Mouse (Mus musculus) neural tube, embryonic 15.5 days (tissue): ENCODE measurements around the gene Atg2a. TPM values are rescaled to one million over a fixed set of nuclear protein-coding genes. Genes with fewer than 3 reads are reported as not detected.

Source experiments
- ATAC-seq: fragments of 200-750 bp; cut with Nextera tagmentation; 2 replicates; pipeline ENCODE4 v1.8.0; 2017; ENCODE audit warnings: mild to moderate bottlenecking, moderate TSS enrichment, moderate library complexity; ENCODE audit not compliant: low FRiP score
- H3K27ac ChIP-seq: fragments of 300-500 bp; sonication (generic); replicated peaks from 2 replicates; pipeline ENCODE4 v1.5.1; 2015; ENCODE audit warnings: mild to moderate bottlenecking, inconsistent platforms
- H3K27me3 ChIP-seq: fragments of 300-500 bp; sonication (generic); replicated peaks from 2 replicates; pipeline ENCODE4 v1.6.1; 2015; ENCODE audit warnings: inconsistent platforms
- H3K36me3 ChIP-seq: fragments of 300-500 bp; sonication (generic); 2 replicates; pipeline ENCODE4 v1.6.1; 2015; ENCODE audit warnings: inconsistent platforms
- H3K4me1 ChIP-seq: fragments of 300-500 bp; sonication (generic); 2 replicates; pipeline ENCODE4 v1.6.1; 2015; ENCODE audit warnings: inconsistent platforms
- H3K4me2 ChIP-seq: fragments of 300-500 bp; sonication (generic); 2 replicates; pipeline ENCODE4 v1.6.1; 2015; ENCODE audit warnings: inconsistent platforms, mild to moderate bottlenecking, moderate library complexity
- H3K4me3 ChIP-seq: fragments of 300-500 bp; sonication (generic); replicated peaks from 2 replicates; pipeline ENCODE4 v1.5.1; 2015; ENCODE audit warnings: mild to moderate bottlenecking, inconsistent platforms
- H3K9ac ChIP-seq: fragments of 300-500 bp; sonication (generic); replicated peaks from 2 replicates; pipeline ENCODE4 v1.6.1; 2015; ENCODE audit warnings: mild to moderate bottlenecking, inconsistent platforms
- H3K9me3 ChIP-seq: fragments of 300-500 bp; sonication (generic); replicated peaks from 2 replicates; pipeline ENCODE4 v1.6.1; 2016; ENCODE audit warnings: inconsistent platforms
- WGBS: fragments of 180-500 bp; shearing (Covaris S2); methylation state at CpG from one replicate; pipeline ENCODE4 v1.1.7; 2015; ENCODE audit warnings: mixed read lengths; 5-methylcytosine and 5-hydroxymethylcytosine counted together
- polyA plus RNA-seq: library from polyadenylated mRNA; unstranded; fragments of >200 nt; fragmentation: Nextera tagmentation; extraction: Ambion mirVana; gene quantifications from 2 replicates; pipeline ENCODE4 v1.2.1, GENCODE M21; 2015

Gene Atg2a
- polyA plus RNA-seq, 1 experiment from 2014 or later, result 12.9 TPM

DNA sequence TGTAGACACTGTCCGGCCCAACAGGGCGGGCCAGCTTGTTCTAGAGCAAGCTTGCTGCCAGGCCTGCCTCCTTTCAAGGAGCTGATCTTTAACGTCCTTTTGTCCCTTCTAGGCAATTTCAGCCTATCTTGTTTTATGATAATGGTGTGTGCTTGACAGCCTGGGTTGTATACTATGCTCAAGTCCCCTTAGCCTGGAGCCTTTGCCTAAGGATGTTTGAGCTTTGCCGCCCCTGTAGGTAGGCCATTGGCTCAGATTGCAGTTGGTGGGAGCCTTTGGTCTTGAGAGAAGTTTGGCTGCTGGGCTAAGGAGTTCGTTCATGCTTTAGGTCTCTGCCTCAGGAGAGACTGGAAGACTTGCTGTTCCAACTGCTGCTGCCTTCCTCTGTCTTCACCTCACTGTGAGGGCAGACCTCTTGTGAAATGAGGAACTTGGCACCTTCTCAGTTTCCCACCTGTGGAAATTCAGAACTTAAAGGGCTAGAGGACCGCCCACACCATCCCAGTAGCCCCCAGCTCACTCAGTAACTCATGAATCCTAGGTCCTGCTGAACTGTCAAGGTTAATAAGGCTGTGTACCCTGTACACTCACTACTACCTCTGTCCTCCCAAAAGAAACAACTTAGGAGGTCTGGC lies 37.1 kb downstream of the Atg2a start:
- H3K4me1 ChIP-seq, result peaks cover 47% of the 10 kb centered on the region
- WGBS, result 41% methylated on average over 6 of the region's 6 CpGs
- H3K27ac ChIP-seq, result peak overlapping the region; percentile 34; the same call in 1 of the 2 replicates

DNA sequence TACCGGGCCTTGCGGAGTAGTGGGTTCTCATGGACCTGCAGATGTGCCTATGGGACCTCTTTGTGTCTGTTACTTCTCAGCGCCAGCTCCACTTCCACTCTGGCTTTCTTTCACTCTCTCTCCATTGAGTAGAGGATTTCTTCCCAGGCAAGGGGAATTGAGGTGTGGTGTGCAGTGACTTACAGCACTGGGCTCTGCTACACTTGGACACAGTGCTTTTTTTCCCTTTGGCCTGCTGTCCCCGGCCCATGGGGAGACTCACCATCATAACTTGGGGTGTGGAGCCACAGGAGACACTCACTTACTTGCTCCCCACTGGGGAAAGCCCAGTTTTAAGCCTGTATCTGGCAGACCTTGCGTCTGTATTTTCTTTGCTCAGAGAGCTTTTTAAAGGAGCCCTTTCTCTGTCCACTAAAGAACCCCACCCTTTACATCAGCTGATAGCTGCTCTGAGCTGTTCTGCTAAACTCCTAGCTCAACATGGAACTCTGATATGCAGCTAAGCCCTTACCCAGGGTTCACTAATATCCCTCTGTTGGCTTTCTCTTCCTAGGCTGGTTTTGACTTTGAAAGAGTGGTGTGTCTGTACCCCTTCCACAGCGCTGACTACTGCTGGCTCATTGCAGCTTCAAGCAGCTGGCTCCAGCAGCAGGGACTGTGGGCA lies 38.1 kb downstream of the Atg2a start:
- Histone ChIP-seq H3K27me3 (no peaks in the 10 kb centered on the region), H3K4me1 (peaks cover 47% of the 10 kb centered on the region), H3K36me3 (peaks cover 35% of the 10 kb centered on the region), H3K9ac (peak overlapping the region; percentile 86), H3K4me3 (peak overlapping the region; percentile 93), H3K9me3 (no peaks in the 10 kb centered on the region), H3K27ac (no peak overlapping the region), H3K4me2 (peak overlapping the region; percentile 98)
- 70% methylated on average over 6 of the region's 6 CpGs for WGBS
- ATAC-seq, result no peak

More for the DNA sequence above, 37.1 kb downstream of the Atg2a start:
- Histone ChIP-seq H3K4me2 (peak overlapping the region; percentile 98), H3K9ac (peak overlapping the region; percentile 86), H3K36me3 (peaks cover 31% of the 10 kb centered on the region), H3K27me3 (no peaks in the 10 kb centered on the region), H3K4me3 (peak overlapping the region; percentile 93), H3K9me3 (no peaks in the 10 kb centered on the region)
- no peak for ATAC-seq

DNA sequence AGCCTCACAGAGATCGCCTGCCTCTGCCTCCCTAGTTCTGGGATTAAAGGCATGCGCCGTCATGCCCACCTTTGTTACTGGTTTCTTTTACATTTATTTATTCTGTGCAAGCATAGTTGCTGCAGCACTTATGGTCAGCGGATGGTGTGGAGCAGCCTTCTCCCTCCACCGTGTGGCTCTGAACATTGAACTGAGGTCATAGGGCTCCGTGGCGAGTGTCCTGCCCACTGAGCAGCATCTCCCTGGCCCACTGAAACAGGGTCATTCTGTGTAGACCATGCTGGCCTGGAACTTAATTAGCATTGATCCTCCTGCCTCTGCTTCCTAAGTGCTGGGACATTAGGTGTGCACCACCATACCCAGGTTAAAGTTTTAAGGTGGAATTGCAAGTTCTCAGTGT lies 39.1 kb downstream of the Atg2a start:
- 90% methylated on average over 7 of the region's 7 CpGs for WGBS
- H3K4me1 ChIP-seq, result peaks cover 44% of the 10 kb centered on the region
- peaks cover 44% of the 10 kb centered on the region for H3K36me3 ChIP-seq
- no peak overlapping the region for H3K4me2 ChIP-seq
- no peak for ATAC-seq
- H3K9me3 ChIP-seq, result no peaks in the 10 kb centered on the region
- no peaks in the 10 kb centered on the region for H3K27me3 ChIP-seq
- no peak overlapping the region for H3K27ac ChIP-seq
- H3K9ac ChIP-seq, result no peak overlapping the region
- H3K4me3 ChIP-seq, result no peak overlapping the region

DNA sequence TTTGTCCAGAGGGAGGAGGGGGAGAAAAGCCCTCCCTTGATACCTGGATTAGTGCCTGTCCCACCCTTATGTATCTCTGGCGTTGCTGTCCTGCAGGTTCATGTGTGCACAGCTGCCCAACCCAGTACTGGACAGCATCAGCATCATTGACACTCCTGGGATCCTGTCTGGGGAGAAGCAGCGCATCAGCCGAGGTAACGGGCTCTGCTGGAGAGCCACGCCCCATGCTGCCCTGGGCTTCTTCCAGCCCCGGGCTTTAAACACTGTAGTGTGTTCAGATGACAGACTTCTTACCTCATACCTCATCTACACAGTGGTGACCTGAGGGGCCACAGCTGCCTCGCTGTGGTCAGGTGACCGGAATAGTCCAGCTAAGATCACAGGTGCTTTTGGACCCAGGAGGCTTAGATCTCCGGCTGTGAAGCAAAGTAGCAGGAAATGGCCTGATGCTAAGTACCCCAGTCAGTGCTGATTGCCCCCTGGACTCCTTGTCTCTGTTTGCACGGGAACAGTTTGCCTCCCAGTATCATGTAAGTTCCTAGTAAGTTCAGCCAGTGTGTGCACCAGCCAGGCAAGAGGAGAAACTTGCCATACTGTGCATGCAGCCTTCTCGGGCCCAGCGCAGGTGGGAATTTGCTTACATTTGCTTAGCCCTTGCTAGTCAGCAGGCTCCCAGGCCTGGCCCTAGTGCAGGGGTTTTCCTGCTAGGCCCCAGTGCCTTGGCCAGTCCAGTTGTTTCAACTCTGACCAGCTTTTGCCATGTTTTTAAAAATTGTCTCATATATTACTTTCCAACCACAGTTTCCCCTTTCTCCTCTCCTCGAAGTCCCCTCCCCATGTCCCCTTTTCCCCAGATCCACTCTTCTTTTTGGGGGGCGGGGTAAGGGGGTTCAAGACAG lies 39.9 kb downstream of the Atg2a start:
- peaks cover 52% of the 10 kb centered on the region for H3K36me3 ChIP-seq
- no peak for ATAC-seq
- 87% methylated on average over 14 of the region's 14 CpGs for WGBS

DNA sequence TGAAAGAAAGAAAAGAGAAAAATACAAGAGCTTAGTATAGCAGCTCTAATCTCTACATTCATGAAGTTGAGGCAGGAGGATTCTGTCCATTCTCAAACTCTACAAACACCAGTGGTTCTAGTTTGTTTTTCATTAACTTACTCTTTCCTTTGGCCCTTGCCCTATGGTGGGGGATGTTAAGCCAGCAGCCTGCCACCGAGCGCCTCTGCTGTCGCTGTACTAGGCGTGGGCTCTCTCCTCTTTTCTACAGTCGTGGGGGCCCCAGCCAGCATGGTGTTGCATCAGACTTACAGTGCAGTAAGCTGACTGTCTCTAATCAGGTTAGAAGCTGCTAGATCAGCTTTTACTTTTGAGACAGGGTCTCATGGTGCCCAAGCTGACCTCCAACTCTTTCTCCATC lies 41.5 kb downstream of the Atg2a start:
- Histone ChIP-seq H3K9me3 (no peaks in the 10 kb centered on the region), H3K4me2 (no peak overlapping the region), H3K9ac (no peak overlapping the region), H3K4me3 (no peak overlapping the region), H3K4me1 (peaks cover 45% of the 10 kb centered on the region), H3K36me3 (peaks cover 52% of the 10 kb centered on the region), H3K27me3 (no peaks in the 10 kb centered on the region), H3K27ac (no peak overlapping the region)
- 87% methylated on average over 5 of the region's 5 CpGs for WGBS
- no peak for ATAC-seq

More for the DNA sequence above, 39.9 kb downstream of the Atg2a start:
- no peak overlapping the region for H3K27ac ChIP-seq
- H3K4me1 ChIP-seq, result peaks cover 39% of the 10 kb centered on the region
- no peaks in the 10 kb centered on the region for H3K27me3 ChIP-seq
- H3K4me2 ChIP-seq, result no peak overlapping the region
- no peaks in the 10 kb centered on the region for H3K9me3 ChIP-seq
- H3K9ac ChIP-seq, result peak overlapping the region; percentile 3; the same call in 1 of the 2 replicates
- no peak overlapping the region for H3K4me3 ChIP-seq

DNA sequence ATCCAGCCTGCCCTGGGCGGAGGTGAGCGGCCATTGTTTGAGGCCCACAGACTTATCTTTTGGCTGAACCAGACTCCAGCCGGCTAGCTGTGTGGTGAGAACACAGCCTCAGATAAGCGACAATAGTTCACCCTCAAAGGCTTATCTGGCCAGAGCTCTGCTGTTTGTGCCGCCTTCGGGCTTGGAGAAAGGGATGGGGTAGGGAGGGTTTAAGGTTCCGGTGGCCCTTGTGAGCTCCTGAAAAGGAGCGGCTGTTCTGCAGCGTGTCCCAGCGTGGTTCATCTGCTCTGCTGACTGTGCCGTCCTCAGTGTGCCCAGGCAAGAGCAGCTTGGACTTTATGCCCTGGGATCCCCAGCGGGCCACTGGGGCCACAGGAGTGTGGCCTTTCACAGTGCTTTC lies 43.0 kb downstream of the Atg2a start:
- peaks cover 31% of the 10 kb centered on the region for H3K4me1 ChIP-seq
- H3K4me3 ChIP-seq, result no peak overlapping the region
- H3K9me3 ChIP-seq, result no peaks in the 10 kb centered on the region
- H3K36me3 ChIP-seq, result peaks cover 52% of the 10 kb centered on the region
- no peaks in the 10 kb centered on the region for H3K27me3 ChIP-seq
- WGBS, result 91% methylated on average over 12 of the region's 12 CpGs
- H3K9ac ChIP-seq, result no peak overlapping the region
- no peak for ATAC-seq
- no peak overlapping the region for H3K4me2 ChIP-seq
- H3K27ac ChIP-seq, result no peak overlapping the region

DNA sequence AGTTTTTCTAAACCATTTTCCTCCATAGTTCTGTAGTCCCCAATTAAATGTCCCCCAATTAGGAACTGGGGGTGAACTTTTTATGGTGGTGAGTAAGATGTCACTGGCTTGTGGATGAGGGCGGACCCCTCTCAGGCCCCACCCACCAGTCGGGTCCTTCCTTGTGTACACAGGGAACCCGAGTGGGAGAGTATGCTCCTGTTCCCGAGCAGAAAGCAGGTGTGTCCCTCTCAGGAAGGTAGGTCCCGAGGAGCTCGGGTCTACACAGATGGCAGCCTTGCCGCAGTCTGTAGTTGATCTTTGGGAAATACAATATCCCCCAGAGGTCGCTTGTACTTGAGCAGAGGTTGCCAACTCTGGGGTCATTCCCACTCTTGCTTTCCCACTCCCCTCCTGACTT lies 43.8 kb downstream of the Atg2a start:
- Histone ChIP-seq H3K4me3 (no peak overlapping the region), H3K27ac (no peak overlapping the region), H3K9ac (no peak overlapping the region), H3K36me3 (peaks cover 58% of the 10 kb centered on the region), H3K4me1 (peaks cover 24% of the 10 kb centered on the region; the same call in 1 of the 2 replicates), H3K27me3 (no peaks in the 10 kb centered on the region), H3K9me3 (no peaks in the 10 kb centered on the region), H3K4me2 (no peak overlapping the region)
- ATAC-seq, result no peak
- 91% methylated on average over 8 of the region's 8 CpGs for WGBS

DNA sequence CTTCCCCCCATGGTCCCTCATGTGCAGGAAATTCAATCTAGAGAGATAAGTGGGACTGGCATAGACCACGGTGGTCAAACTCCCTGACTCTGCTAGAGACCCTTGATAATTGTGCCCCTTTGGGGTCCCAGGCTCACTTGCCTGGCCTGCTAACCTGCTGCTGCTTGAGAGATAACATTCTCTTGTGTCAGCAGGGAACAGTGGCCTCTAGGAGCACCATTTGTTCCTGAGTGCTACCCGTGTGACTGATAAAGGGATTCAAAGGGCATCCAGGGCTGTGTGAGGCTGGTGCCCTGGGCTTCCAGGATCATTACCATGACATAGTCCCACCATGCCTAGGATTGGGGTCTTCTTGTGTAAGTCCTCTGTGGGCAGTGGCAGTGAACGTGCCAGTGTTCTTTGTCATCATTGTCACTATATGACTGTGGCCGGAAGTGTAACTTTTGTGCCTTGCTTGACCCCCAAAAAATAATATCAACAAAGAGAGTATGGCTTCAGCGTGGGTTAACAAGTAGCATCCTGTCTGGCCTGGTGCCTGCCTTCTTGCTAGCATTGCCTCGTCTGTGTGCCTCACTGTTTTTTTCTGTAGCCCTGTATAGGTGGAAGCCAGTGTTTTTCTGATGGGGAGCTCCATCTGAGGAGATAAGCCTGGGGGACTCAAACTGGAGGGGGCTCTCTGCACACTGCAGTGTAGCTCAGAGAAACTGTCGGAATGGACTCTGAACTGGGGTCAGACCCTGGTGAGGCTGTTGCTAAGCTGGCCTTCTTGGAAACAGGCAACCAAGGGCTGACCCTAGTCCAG lies 44.4 kb downstream of the Atg2a start:
- H3K4me2 ChIP-seq, result no peak overlapping the region
- H3K27ac ChIP-seq, result no peak overlapping the region
- no peaks in the 10 kb centered on the region for H3K27me3 ChIP-seq
- no peak overlapping the region for H3K4me3 ChIP-seq
- peaks cover 54% of the 10 kb centered on the region for H3K36me3 ChIP-seq
- ATAC-seq, result no peak
- peaks cover 18% of the 10 kb centered on the region; the same call in 1 of the 2 replicates for H3K4me1 ChIP-seq
- 83% methylated on average over 7 of the region's 7 CpGs for whole genome bisulfite sequencing
- no peaks in the 10 kb centered on the region for H3K9me3 ChIP-seq
- no peak overlapping the region for H3K9ac ChIP-seq

DNA sequence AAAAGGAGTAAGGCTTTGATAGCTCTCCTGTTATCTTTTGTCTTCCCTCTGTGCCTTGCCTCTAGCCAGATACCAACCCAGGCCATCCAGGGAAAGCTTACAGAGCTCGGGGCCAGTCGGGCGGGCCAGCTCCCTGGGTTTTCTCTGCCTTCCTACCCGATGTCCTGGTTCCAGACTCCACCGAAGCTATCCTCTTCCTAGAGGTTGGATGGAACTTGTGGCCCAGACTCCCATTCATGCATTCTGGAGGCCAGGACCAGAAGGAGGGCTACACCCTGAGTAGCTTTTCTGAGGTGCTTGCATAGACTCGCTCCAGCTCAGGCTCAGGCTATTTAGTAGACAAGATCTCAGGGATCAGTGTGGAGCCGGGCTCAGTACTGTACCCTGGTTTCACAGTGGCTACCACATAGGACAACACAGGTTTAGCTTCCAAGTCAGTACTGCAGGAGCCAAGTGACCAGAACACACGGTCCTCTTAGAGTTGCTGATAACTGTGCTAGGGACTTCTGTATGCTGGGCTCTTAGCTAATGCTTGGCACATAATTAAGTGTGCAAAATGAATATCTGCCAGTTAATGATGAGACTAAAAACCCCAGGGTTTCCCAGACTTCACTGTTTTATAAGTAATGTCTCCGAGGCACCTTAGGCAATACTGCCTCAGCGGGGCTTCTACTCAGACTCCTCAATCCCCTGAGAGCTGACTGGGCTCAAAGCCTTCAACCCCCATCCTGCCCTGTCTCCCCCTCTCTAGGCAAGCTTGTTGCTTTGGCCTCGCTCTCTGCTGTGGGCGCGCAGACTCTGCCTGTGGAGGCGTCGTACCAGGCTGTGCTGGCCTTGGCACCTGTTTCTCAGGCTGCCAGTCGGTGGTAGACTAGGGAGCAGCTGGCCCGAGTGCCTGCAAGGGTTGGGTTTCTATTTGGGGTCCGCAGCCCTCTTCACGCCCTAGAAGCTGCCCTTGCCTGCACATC lies 45.2 kb downstream of the Atg2a start:
- Histone ChIP-seq H3K36me3 (peaks cover 45% of the 10 kb centered on the region), H3K27ac (no peak overlapping the region), H3K9ac (no peak overlapping the region), H3K4me1 (peaks cover 14% of the 10 kb centered on the region; the same call in 1 of the 2 replicates), H3K27me3 (no peaks in the 10 kb centered on the region), H3K4me2 (no peak overlapping the region), H3K4me3 (no peak overlapping the region), H3K9me3 (no peaks in the 10 kb centered on the region)
- 86% methylated on average over 19 of the region's 19 CpGs for WGBS
- no peak for ATAC-seq

DNA sequence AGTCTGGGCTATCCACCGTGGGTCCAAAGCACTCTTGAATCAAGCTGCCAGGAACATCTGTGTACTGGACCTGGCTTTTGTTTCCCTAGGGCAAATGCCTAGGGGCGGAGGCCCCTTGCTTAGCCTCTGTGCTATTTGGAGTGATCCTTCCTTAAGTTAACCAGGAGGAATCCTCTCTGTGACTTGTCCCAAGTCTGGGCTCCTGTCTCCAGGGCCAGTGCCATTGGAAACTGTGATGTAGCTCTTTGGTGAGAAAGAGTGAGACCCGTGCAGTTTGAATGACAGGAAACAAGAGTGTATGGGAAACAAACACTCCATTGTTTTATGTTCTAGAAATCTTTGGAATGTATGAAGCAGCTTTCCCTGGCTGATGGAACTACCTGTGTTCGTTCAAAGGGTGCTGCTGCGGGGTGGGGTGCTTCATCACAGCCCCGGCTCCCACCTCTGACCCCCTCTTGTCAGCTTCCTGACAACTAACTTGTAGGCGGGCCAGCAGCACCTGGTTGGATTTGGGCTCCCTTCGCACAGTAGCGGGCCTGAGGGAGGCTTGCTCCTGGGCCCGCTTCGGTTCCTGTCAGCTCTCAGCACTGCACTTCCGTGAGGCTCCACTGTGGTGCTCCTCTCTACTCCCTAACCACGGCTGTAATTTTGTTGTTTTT lies 46.9 kb downstream of the Atg2a start:
- H3K9me3 ChIP-seq, result no peaks in the 10 kb centered on the region
- whole genome bisulfite sequencing, result 79% methylated on average over 13 of the region's 13 CpGs
- H3K4me2 ChIP-seq, result no peak overlapping the region
- H3K27me3 ChIP-seq, result no peaks in the 10 kb centered on the region
- no peak overlapping the region for H3K27ac ChIP-seq
- peaks cover 14% of the 10 kb centered on the region; the same call in 1 of the 2 replicates for H3K4me1 ChIP-seq
- ATAC-seq, result no peak
- H3K4me3 ChIP-seq, result no peak overlapping the region
- peaks cover 30% of the 10 kb centered on the region for H3K36me3 ChIP-seq
- H3K9ac ChIP-seq, result no peak overlapping the region
